Mouse (Mus musculus) kidney, adult 9 months (tissue): ENCODE data around the gene Cyp4f16.
"Not testable (repeated sequence)": the region's sequence is repeated elsewhere in the genome, so short reads cannot be mapped to it uniquely, and the experiment has no call there.

ENCODE experiments used
- DNase-seq: peaks from one replicate; pipeline ENCODE4 v3.0.0; 2022

The Cyp4f16 gene

GRCm38 (mm10) chr17:32536051-32536866, at the start of gene Cyp4f16:
Cyp4f16 (plus strand) TSS chr17:32536558.
- peak; percentile 91 for DNase-seq

GRCm38 (mm10) chr17:32492349-32492980, 43.9 kb upstream of the Cyp4f16 start:
- peak; percentile 24 for DNase-seq

DNA sequence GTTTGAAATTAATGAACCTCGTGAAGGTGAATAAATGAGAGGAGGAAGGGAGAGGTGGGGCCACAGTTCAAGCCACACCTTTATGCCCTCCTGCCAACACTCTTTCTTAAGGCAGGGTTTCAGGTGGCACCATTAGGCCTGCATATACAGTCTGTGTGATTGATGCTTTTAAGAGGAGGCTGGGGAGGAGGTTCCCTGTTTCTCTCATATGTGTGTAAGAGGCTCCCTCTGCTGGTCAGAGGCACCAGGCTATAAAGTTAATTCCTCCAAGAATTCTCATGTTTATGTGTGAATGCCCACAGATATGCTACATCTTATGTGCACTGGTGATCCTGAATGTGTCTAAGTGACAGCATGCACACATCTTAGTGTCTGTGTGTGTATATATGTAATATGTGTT, 41.8 kb upstream of the Cyp4f16 start:
- DNase-seq: peak; percentile 82

DNA sequence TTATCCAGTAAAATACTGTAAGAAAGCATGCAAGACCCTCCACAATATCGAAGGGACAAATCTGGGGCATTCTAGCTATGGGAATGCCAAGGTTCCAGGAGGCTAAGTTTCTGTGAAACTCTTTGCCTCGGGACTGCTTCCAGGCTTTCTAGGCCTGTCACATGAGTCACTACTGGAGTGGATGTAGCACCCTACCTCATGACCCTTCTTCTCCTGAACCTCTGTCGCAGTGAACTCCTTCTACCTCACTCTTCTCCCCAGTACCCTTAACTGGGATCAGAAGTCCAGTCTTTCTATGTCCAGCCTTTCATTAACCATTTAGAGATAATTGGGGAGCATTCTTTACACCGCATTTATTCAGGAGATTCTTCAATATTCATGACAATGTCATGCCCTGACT, 35.8 kb upstream of the Cyp4f16 start:
- not testable (repeated sequence) for DNase-seq

DNA sequence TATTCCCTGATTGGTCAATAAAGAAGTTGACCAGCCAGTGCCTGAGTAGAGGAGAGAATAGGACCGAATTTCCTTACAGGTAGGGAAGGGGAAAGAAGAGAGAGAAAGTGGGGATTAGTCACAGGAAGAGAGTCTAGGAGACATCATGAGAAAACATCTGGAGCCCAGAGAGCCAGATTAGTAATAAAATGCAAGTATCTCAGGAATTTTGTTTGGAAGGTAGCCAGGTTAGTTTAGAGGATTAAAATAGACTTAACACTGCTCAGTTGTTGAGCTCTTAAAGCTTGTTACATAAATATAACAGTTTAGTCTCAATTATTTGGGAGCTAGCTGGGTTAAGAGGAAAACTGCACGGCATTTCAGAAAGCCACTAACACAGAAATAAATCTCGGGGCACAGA, 35.3 kb upstream of the Cyp4f16 start:
- DNase-seq: peak; percentile 37

DNA sequence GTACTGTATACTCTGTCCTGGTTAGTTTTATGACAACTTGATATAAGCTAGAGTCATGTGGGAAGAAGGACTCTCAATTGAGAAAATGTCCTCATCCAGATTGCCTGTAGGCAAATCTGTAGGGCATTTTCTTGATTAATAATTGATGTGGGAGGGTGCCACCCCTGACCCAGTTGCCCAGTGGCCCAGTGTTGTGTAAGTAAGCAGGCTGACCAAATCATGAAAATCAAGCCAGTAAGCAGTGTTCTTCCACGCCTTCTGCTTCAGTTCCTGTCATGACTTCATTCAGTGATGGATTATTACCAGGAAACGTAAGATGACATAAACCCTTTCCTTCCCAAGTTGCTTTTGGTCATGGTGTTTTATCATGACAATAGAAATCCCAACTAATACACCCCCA, 33.2 kb upstream of the Cyp4f16 start:
- DNase-seq: peak; percentile 21

- DNase-seq: peak; percentile 61
Observed at GRCm38 (mm10) chr17:32505851-32506728, 30.3 kb upstream of the Cyp4f16 start, which contains the start of gene Cyp4f17. Cyp4f17 (plus strand) TSS chr17:32506050.

DNA sequence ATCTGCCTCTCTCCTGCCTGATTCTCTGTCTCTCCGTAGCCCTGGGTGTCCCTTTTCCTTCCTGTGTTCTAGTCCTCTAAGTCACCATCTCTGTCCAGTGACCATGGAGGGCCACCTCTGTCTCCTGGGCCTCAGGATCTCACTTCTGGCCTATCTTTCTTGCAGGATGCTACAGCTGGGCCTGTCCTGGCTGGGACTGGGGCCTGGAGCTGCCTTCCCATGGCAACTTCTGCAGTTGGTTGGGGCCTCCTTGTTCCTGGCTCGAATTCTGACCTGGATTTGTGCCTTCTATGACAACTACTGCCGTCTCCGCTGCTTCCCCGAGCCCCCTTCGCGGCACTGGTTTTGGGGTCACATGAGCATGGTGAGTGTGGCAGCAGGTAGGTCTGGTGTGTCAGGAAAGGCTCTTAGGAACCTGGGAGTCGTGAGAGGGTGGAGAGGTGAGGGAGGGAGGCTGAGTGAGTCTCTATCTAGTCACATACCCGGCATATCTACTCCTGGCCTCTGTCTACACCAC, 29.6 kb upstream of the Cyp4f16 start:
- peak; percentile 26 for DNase-seq

DNA sequence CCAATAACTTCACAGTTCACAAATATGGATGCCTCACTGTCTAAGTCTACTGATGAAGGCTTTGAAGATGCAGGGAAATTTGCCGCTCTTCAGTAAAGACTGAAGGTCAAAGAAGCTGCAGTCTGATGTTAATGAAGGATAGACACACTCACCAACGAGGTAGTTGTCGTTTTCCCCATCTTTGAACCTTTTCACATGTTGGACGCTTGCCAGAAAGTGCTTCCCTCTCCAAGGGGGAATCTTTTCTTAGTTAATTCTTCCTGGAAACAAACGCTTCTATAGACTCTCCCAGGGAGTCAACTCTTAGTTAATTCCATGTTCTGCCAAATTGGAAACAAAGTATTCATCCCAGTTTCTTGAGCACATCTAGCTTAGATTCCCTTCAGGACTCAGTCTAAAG, 20.2 kb upstream of the Cyp4f16 start:
- no peak for DNase-seq

GRCm38 (mm10) chr17:32521981-32522380, 14.4 kb upstream of the Cyp4f16 start:
- DNase-seq: no peak

- DNase-seq: no peak
Observed at GRCm38 (mm10) chr17:32522386-32522785, 14.0 kb upstream of the Cyp4f16 start.

- no peak for DNase-seq
Observed at GRCm38 (mm10) chr17:32522816-32523215, 13.5 kb upstream of the Cyp4f16 start.

- no peak for DNase-seq
Observed at GRCm38 (mm10) chr17:32523895-32524294, 12.5 kb upstream of the Cyp4f16 start.

DNA sequence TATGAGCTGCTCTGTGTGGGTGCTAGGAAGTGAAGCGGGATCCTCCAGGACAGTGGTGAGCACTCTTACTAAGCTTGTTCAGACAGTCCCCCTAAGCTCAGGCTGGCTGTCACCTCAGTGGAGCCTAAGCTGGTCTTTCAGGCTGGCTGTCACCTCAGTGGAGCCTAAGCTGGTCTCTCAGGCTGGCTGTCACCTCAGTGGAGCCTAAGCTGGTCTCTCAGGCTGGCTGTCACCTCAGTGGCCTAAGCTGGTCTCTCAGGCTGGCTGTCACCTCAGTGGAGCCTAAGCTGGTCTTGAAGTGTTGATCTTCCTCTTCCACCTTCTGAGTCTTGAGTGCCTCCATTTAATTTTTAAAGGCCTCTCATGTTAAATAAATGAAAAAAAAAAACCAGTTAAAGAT, 10.0 kb upstream of the Cyp4f16 start:
- not testable (repeated sequence) for DNase-seq

GRCm38 (mm10) chr17:32527748-32528147, 8.6 kb upstream of the Cyp4f16 start:
- DNase-seq: no peak

- DNase-seq: peak; percentile 94
Observed at GRCm38 (mm10) chr17:32528408-32529337, 7.7 kb upstream of the Cyp4f16 start.

DNA sequence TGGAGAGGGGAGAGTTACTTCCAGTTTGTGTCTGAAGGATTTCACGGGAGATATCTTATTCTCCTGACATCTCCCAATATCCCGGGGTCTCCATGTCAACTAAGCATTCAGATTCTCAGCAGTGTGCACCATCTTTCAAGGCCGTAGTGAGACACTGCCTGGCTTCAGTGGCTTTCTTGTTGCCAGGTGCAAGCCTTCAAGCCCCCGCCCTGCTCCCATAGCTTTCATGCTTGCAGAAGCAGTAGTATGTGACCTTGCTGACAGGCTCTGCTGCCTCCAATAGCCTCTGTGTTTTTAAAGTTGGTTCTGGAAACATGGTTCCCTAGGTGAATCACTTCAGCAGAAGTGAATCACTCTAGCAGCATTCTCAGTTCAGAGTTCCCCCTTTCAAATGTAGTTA, 4.0 kb upstream of the Cyp4f16 start:
- not testable (repeated sequence) for DNase-seq

DNA sequence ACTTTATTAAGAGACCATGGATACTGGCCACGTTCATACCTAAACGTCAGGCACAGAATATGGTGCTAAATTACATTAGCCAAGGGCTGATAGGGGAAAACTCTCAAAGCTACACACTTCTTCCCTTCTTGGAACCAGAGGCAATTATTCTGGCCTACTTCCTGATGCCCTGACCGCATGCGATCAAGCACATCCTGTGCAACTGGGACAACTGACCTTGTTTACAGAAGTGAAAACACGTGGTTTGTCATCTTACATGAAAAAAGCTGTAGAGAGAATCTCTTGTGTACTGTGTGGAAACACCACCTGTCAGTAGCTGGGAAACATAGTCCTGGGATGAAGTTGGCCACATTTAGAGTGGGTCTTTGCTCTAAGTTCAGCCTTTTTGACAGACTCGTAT, 2.3 kb upstream of the Cyp4f16 start:
- DNase-seq: no peak

DNA sequence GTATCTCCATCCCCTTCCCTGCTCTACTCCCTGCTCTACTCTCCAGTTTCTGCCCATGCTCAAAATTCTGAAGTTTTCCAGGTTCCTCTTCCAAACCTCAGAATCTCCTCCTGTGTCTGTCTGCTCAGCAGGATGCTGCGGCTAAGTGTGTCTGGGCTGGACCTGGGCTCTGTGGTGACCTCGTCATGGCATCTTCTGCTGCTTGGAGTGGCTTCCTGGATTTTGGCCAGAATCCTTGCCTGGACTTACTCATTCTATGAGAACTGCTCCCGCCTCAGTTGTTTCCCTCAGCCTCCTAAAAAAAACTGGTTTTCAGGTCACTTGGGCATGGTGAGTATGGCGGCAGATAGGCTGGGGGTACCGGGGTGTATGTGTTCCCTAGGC, 501 bp downstream of the Cyp4f16 start:
- DNase-seq: no peak

DNA sequence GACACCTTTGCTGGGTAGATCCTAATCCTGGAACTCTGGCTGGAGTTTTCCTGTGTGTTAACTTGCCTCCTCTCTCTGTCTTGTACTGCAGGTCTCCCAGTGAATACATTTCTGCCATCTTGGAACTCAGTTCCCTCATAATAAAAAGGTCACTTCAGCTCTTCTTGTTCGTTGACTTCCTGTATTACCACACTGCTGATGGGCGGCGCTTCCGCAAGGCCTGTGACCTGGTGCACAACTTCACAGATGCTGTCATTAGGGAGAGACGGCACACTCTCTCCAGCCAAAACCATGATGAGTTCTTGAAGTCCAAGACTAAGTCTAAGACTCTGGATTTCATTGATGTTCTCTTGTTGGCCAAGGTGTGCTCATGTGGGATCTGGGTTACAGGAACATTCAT, 8.4 kb downstream of the Cyp4f16 start:
- DNase-seq: not testable (repeated sequence)

DNA sequence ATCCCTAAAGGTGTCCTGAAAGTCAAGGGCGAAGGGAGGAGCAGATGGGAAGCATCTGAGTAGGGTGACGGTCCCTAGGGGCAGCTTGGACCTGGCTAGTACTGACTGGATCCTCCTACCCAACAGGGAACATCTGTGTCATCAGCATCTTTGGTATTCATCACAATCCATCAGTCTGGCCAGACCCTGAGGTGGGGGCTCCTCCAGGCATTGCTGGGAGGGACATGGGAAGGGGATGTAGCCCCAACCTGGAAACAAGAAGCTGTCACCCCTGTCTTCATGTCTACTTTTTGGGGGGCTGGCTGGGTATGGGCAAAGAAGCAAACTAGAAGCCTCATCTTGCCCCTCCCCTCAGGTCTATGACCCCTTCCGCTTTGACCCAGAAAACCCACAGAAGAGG, 14.0 kb downstream of the Cyp4f16 start:
- not testable (repeated sequence) for DNase-seq
